ENCODE assay signal across 17 mouse cellular contexts in genomic region chr3:89896571-89896970, GRCm38 (mm10). TPM values are rescaled to one million over a fixed set of nuclear protein-coding genes. Genes with fewer than 3 reads are reported as not detected.
DNase-seq lines count a peak whose midpoint lies in the region; ATAC-seq and TF ChIP-seq lines count a peak whose summit lies in the region.
"Had no signal": no experiment of that assay in that cellular context is flagged by ENCODE, and none has a peak within 500 bp of the region (broad histone marks: within the 10 kb centered on the region; RNA-seq: fewer than 3 reads in every experiment).

No protein-coding gene starts in this region.

- DNase-seq in hindbrain, embryonic 10.5 days (ENCODE audit: low spot score) = no peak
- peak; percentile 38 for DNase-seq in R1 (ENCODE audit: low read depth, low spot score)
- DNase-seq in induced T-regulatory cell, adult 2 months (ENCODE audit: low read depth) = peak; percentile 51
- DNase-seq in kidney, postnatal 14 days = no peak
- DNase-seq in right cerebral cortex, postnatal 25 days = no peak
- DNase-seq in lung, postnatal 10 days = no peak
- DNase-seq: heart, postnatal 10 days; kidney, postnatal 10 days; layer of hippocampus, postnatal 36 days; lung, embryonic 14.5 days; right cerebral cortex, adult 18-20 months; thymus, postnatal 36 days had no signal

- H3K79me2 ChIP-seq in C2C12 (ENCODE audit: control insufficient read depth, insufficient read depth) = peaks cover 17% of the 10 kb centered on the region

- H3K9ac ChIP-seq in hindbrain, embryonic 16.5 days (ENCODE audit: low read depth, low read length) = no peak overlapping the region
- H3K9ac ChIP-seq: limb, embryonic 12.5 days; lung, embryonic 14.5 days; neural tube, embryonic 12.5 days had no signal

- no peaks in the 10 kb centered on the region for H3K27me3 ChIP-seq in hindbrain, embryonic 10.5 days (ENCODE audit: insufficient read depth, poor library complexity, severe bottlenecking)
- no peaks in the 10 kb centered on the region for H3K27me3 ChIP-seq in hindbrain, embryonic 16.5 days (replicated peaks; ENCODE audit: control insufficient read depth, insufficient read depth, low read length)
- no peaks in the 10 kb centered on the region for H3K27me3 ChIP-seq in C2C12 (ENCODE audit: control insufficient read depth, insufficient read depth, insufficient read length)
- H3K27me3 ChIP-seq: limb, embryonic 12.5 days; neural tube, embryonic 12.5 days had no signal

- peak overlapping the region; percentile 15 for H3ac ChIP-seq in C2C12 (ENCODE audit: control insufficient read depth, insufficient read length, low read depth)

- H3K9me3 ChIP-seq in hindbrain, embryonic 10.5 days = no peaks in the 10 kb centered on the region
- H3K9me3 ChIP-seq in hindbrain, embryonic 16.5 days (ENCODE audit: control insufficient read depth, low read length) = no peaks in the 10 kb centered on the region
- H3K9me3 ChIP-seq: limb, embryonic 12.5 days; neural tube, embryonic 12.5 days had no signal

- H3K79me3 ChIP-seq in C2C12 (ENCODE audit: low read depth) = no peaks in the 10 kb centered on the region

- H3K4me3 ChIP-seq in hindbrain, embryonic 10.5 days = no peak overlapping the region
- no peak overlapping the region for H3K4me3 ChIP-seq in hindbrain, embryonic 16.5 days (ENCODE audit: low read length)
- H3K4me3 ChIP-seq in C2C12 (ENCODE audit: insufficient read depth, poor library complexity, severe bottlenecking) = peak overlapping the region; percentile 7
- H3K4me3 ChIP-seq: limb, embryonic 12.5 days; neural tube, embryonic 12.5 days had no signal

- H3K36me3 ChIP-seq in hindbrain, embryonic 10.5 days = no peaks in the 10 kb centered on the region
- no peaks in the 10 kb centered on the region for H3K36me3 ChIP-seq in hindbrain, embryonic 16.5 days (ENCODE audit: control insufficient read depth, insufficient read depth, low read length)
- H3K36me3 ChIP-seq in C2C12 (ENCODE audit: control insufficient read depth, insufficient read depth) = no peaks in the 10 kb centered on the region
- H3K36me3 ChIP-seq: limb, embryonic 12.5 days; neural tube, embryonic 12.5 days had no signal

- no peak overlapping the region for H3K4me2 ChIP-seq in hindbrain, embryonic 16.5 days (ENCODE audit: low read length)
- H3K4me2 ChIP-seq: limb, embryonic 12.5 days; lung, embryonic 14.5 days; neural tube, embryonic 12.5 days had no signal

- H3K27ac ChIP-seq in hindbrain, embryonic 10.5 days = 0 out of 2 replicates have a peak overlapping the region, but pooled peaks have one; percentile 23
- H3K27ac ChIP-seq in hindbrain, embryonic 16.5 days (ENCODE audit: low read depth, low read length) = no peak overlapping the region
- H3K27ac ChIP-seq: limb, embryonic 12.5 days; neural tube, embryonic 12.5 days had no signal

- WGBS in hindbrain, embryonic 10.5 days = 14% methylated on average over 5 of the region's 5 CpGs
- 10% methylated on average over 5 of the region's 5 CpGs for WGBS in hindbrain, embryonic 16.5 days

- no peak for TF ChIP-seq CTCF in C2C12 (IDR thresholded peaks at IDR 0.05; ENCODE audit: control insufficient read depth, insufficient read depth, insufficient read length)

- no peak for ATAC-seq in hindbrain, embryonic 16.5 days
- ATAC-seq: activated CD4-positive, CD25-positive, alpha-beta regulatory T cell, adult 4 months had no signal

- peaks cover 25% of the 10 kb centered on the region for H3K4me1 ChIP-seq in hindbrain, embryonic 10.5 days (replicated peaks)
- no peaks in the 10 kb centered on the region for H3K4me1 ChIP-seq in hindbrain, embryonic 16.5 days (ENCODE audit: control insufficient read depth, insufficient read depth, low read depth, low read length)

TF ChIP-seq in C2C12, 6 proteins besides CTCF, POLR2A, EP300 and RAD21:
- TF ChIP-seq MYOD1 (IDR thresholded peaks at IDR 0.05; ENCODE audit: control insufficient read depth, insufficient read length, low read depth) (peak; percentile 30), CEBPB (IDR thresholded peaks at IDR 0.05; ENCODE audit: low read depth) (no peak), MAX (IDR thresholded peaks at IDR 0.05) (no peak), USF1 (IDR thresholded peaks at IDR 0.05; ENCODE audit: low read depth) (no peak), FOSL1 (IDR thresholded peaks at IDR 0.05; ENCODE audit: insufficient read depth, low read length, poor library complexity, severe bottlenecking) (peak; percentile 80), MYOG (IDR thresholded peaks at IDR 0.05; ENCODE audit: control insufficient read depth, extremely low read depth, insufficient read length) (no peak)

RNA-seq across cellular contexts. Expression of gene Il6ra, which starts 16.4 kb away (rescaled TPM):
- polyA plus RNA-seq in hindbrain, embryonic 10.5 days (2016; fragmentation: Nextera tagmentation; extraction: Ambion mirVana) = 0.52 and 1.5 TPM in 2 replicates
- 1.1 and 1.2 TPM in 2 replicates for polyA plus RNA-seq in hindbrain, embryonic 16.5 days (2015; fragmentation: Nextera tagmentation; extraction: Ambion mirVana)
- 1.2 TPM for polyA plus RNA-seq in C2C12 (2012; fragmentation: generic; extraction: Trizol)

Comparison
In these comparisons a context has a peak if more than half of its experiments do, and no peak if none do; other contexts are left out.
1. DNase-seq: peak in R1 (single experiment) and induced T-regulatory cell, adult 2 months (single experiment); none in hindbrain, embryonic 10.5 days (single experiment), kidney, postnatal 14 days (single experiment), right cerebral cortex, postnatal 25 days (single experiment) and lung, postnatal 10 days (single experiment).